Mouse (Mus musculus): ENCODE measurements around the gene AU015836. TPM values are rescaled to one million over a fixed set of nuclear protein-coding genes. Genes with fewer than 3 reads are reported as not detected.

AU015836 gene
- not detected for polyA plus RNA-seq (2012; fragmentation: generic; extraction: Trizol)
- long read RNA-seq, experiment 1 = 0 reads
- long read RNA-seq, experiment 2 = 0 reads

GRCm38 (mm10) chrX:93968444-93968843 lies at the start of gene AU015836:
TSS of gene AU015836 (plus strand) at chrX:93968659.
- Histone ChIP-seq H3ac (ENCODE audit: control insufficient read depth, insufficient read length, low read depth) (no peak within 1 kb of the TSS), H3K79me2 (ENCODE audit: control insufficient read depth, insufficient read depth) (no peaks in the 10 kb centered on the region), H3K4me3 (ENCODE audit: insufficient read depth, poor library complexity, severe bottlenecking) (no peak within 1 kb of the TSS), H3K79me3 (ENCODE audit: low read depth) (no peaks in the 10 kb centered on the region), H3K36me3 (ENCODE audit: control insufficient read depth, insufficient read depth) (no peaks in the 10 kb centered on the region), H3K27me3 (ENCODE audit: control insufficient read depth, insufficient read depth, insufficient read length) (no peaks in the 10 kb centered on the region)
- no peak for TF ChIP-seq CEBPB (IDR thresholded peaks at IDR 0.05; ENCODE audit: low read depth)

- no peaks in the 10 kb centered on the region for H3K79me2 ChIP-seq (ENCODE audit: control insufficient read depth, insufficient read depth)
- H3ac ChIP-seq (ENCODE audit: control insufficient read depth, insufficient read length, low read depth) = no peak overlapping the region
- no peaks in the 10 kb centered on the region for H3K79me3 ChIP-seq (ENCODE audit: low read depth)
- H3K27me3 ChIP-seq (ENCODE audit: control insufficient read depth, insufficient read depth, insufficient read length) = peaks cover 5% of the 10 kb centered on the region
- no peak overlapping the region for H3K4me3 ChIP-seq (ENCODE audit: insufficient read depth, poor library complexity, severe bottlenecking)
- no peaks in the 10 kb centered on the region for H3K36me3 ChIP-seq (ENCODE audit: control insufficient read depth, insufficient read depth)
- no peak for TF ChIP-seq MAX (IDR thresholded peaks at IDR 0.05)
- no peak for TF ChIP-seq CTCF (IDR thresholded peaks at IDR 0.05; ENCODE audit: control insufficient read depth, insufficient read depth, insufficient read length)
- no peak for TF ChIP-seq MYOG (IDR thresholded peaks at IDR 0.05; ENCODE audit: control insufficient read depth, extremely low read depth, insufficient read length)
- TF ChIP-seq FOSL1 (IDR thresholded peaks at IDR 0.05; ENCODE audit: insufficient read depth, low read length, poor library complexity, severe bottlenecking) = no peak
- TF ChIP-seq MYOD1 (IDR thresholded peaks at IDR 0.05; ENCODE audit: control insufficient read depth, insufficient read length, low read depth) = no peak
Observed at GRCm38 (mm10) chrX:93919017-93919416, 49.4 kb upstream of the AU015836 start.

- H3K36me3 ChIP-seq (ENCODE audit: control insufficient read depth, insufficient read depth) = no peaks in the 10 kb centered on the region
- no peaks in the 10 kb centered on the region for H3K79me3 ChIP-seq (ENCODE audit: low read depth)
- H3K79me2 ChIP-seq (ENCODE audit: control insufficient read depth, insufficient read depth) = no peaks in the 10 kb centered on the region
- H3ac ChIP-seq (ENCODE audit: control insufficient read depth, insufficient read length, low read depth) = no peak overlapping the region
- H3K4me3 ChIP-seq (ENCODE audit: insufficient read depth, poor library complexity, severe bottlenecking) = no peak overlapping the region
- H3K27me3 ChIP-seq (ENCODE audit: control insufficient read depth, insufficient read depth, insufficient read length) = no peaks in the 10 kb centered on the region
- no peak for TF ChIP-seq USF1 (IDR thresholded peaks at IDR 0.05; ENCODE audit: low read depth)
- TF ChIP-seq FOSL1 (IDR thresholded peaks at IDR 0.05; ENCODE audit: insufficient read depth, low read length, poor library complexity, severe bottlenecking) = no peak
- no peak for TF ChIP-seq CEBPB (IDR thresholded peaks at IDR 0.05; ENCODE audit: low read depth)
- no peak for TF ChIP-seq MYOD1 (IDR thresholded peaks at IDR 0.05; ENCODE audit: control insufficient read depth, insufficient read length, low read depth)
- TF ChIP-seq CTCF (IDR thresholded peaks at IDR 0.05; ENCODE audit: control insufficient read depth, insufficient read depth, insufficient read length) = no peak
- TF ChIP-seq MYOG (IDR thresholded peaks at IDR 0.05; ENCODE audit: control insufficient read depth, extremely low read depth, insufficient read length) = no peak
- TF ChIP-seq MAX (IDR thresholded peaks at IDR 0.05) = no peak
Observed at GRCm38 (mm10) chrX:93928379-93928778, 40.1 kb upstream of the AU015836 start.

- Histone ChIP-seq H3ac (ENCODE audit: control insufficient read depth, insufficient read length, low read depth) (no peak overlapping the region), H3K4me3 (ENCODE audit: insufficient read depth, poor library complexity, severe bottlenecking) (no peak overlapping the region), H3K27me3 (ENCODE audit: control insufficient read depth, insufficient read depth, insufficient read length) (no peaks in the 10 kb centered on the region), H3K36me3 (ENCODE audit: control insufficient read depth, insufficient read depth) (no peaks in the 10 kb centered on the region), H3K79me2 (ENCODE audit: control insufficient read depth, insufficient read depth) (no peaks in the 10 kb centered on the region), H3K79me3 (ENCODE audit: low read depth) (no peaks in the 10 kb centered on the region)
- TF ChIP-seq MYOG (IDR thresholded peaks at IDR 0.05; ENCODE audit: control insufficient read depth, extremely low read depth, insufficient read length) = no peak
- no peak for TF ChIP-seq CEBPB (IDR thresholded peaks at IDR 0.05; ENCODE audit: low read depth)
- no peak for TF ChIP-seq CTCF (IDR thresholded peaks at IDR 0.05; ENCODE audit: control insufficient read depth, insufficient read depth, insufficient read length)
- TF ChIP-seq USF1 (IDR thresholded peaks at IDR 0.05; ENCODE audit: low read depth) = no peak
- no peak for TF ChIP-seq FOSL1 (IDR thresholded peaks at IDR 0.05; ENCODE audit: insufficient read depth, low read length, poor library complexity, severe bottlenecking)
- no peak for TF ChIP-seq MAX (IDR thresholded peaks at IDR 0.05)
- no peak for TF ChIP-seq MYOD1 (IDR thresholded peaks at IDR 0.05; ENCODE audit: control insufficient read depth, insufficient read length, low read depth)
Observed at GRCm38 (mm10) chrX:93928794-93929193, 39.7 kb upstream of the AU015836 start.

- Histone ChIP-seq H3K79me2 (ENCODE audit: control insufficient read depth, insufficient read depth) (no peaks in the 10 kb centered on the region), H3K27me3 (ENCODE audit: control insufficient read depth, insufficient read depth, insufficient read length) (no peaks in the 10 kb centered on the region), H3K36me3 (ENCODE audit: control insufficient read depth, insufficient read depth) (no peaks in the 10 kb centered on the region), H3K79me3 (ENCODE audit: low read depth) (no peaks in the 10 kb centered on the region), H3K4me3 (ENCODE audit: insufficient read depth, poor library complexity, severe bottlenecking) (no peak overlapping the region), H3ac (ENCODE audit: control insufficient read depth, insufficient read length, low read depth) (no peak overlapping the region)
- TF ChIP-seq MYOG (IDR thresholded peaks at IDR 0.05; ENCODE audit: control insufficient read depth, extremely low read depth, insufficient read length) = no peak
- no peak for TF ChIP-seq CEBPB (IDR thresholded peaks at IDR 0.05; ENCODE audit: low read depth)
- TF ChIP-seq MYOD1 (IDR thresholded peaks at IDR 0.05; ENCODE audit: control insufficient read depth, insufficient read length, low read depth) = no peak
- no peak for TF ChIP-seq FOSL1 (IDR thresholded peaks at IDR 0.05; ENCODE audit: insufficient read depth, low read length, poor library complexity, severe bottlenecking)
- TF ChIP-seq CTCF (IDR thresholded peaks at IDR 0.05; ENCODE audit: control insufficient read depth, insufficient read depth, insufficient read length) = no peak
Observed at GRCm38 (mm10) chrX:93931694-93932093, 36.8 kb upstream of the AU015836 start.

- peak; percentile 6 for TF ChIP-seq CTCF (IDR thresholded peaks at IDR 0.05; ENCODE audit: control insufficient read depth, insufficient read depth, insufficient read length)
- TF ChIP-seq MAX (IDR thresholded peaks at IDR 0.05) = no peak
- TF ChIP-seq CEBPB (IDR thresholded peaks at IDR 0.05; ENCODE audit: low read depth) = no peak
- no peak for TF ChIP-seq FOSL1 (IDR thresholded peaks at IDR 0.05; ENCODE audit: insufficient read depth, low read length, poor library complexity, severe bottlenecking)
- Histone ChIP-seq H3K27me3 (ENCODE audit: control insufficient read depth, insufficient read depth, insufficient read length) (no peaks in the 10 kb centered on the region), H3K79me3 (ENCODE audit: low read depth) (no peaks in the 10 kb centered on the region), H3ac (ENCODE audit: control insufficient read depth, insufficient read length, low read depth) (no peak overlapping the region), H3K4me3 (ENCODE audit: insufficient read depth, poor library complexity, severe bottlenecking) (no peak overlapping the region), H3K79me2 (ENCODE audit: control insufficient read depth, insufficient read depth) (no peaks in the 10 kb centered on the region), H3K36me3 (ENCODE audit: control insufficient read depth, insufficient read depth) (no peaks in the 10 kb centered on the region)
Observed at GRCm38 (mm10) chrX:93956727-93957126, 11.7 kb upstream of the AU015836 start.
